7 mouse cellular contexts compared by ENCODE assay signal in the genomic region with DNA sequence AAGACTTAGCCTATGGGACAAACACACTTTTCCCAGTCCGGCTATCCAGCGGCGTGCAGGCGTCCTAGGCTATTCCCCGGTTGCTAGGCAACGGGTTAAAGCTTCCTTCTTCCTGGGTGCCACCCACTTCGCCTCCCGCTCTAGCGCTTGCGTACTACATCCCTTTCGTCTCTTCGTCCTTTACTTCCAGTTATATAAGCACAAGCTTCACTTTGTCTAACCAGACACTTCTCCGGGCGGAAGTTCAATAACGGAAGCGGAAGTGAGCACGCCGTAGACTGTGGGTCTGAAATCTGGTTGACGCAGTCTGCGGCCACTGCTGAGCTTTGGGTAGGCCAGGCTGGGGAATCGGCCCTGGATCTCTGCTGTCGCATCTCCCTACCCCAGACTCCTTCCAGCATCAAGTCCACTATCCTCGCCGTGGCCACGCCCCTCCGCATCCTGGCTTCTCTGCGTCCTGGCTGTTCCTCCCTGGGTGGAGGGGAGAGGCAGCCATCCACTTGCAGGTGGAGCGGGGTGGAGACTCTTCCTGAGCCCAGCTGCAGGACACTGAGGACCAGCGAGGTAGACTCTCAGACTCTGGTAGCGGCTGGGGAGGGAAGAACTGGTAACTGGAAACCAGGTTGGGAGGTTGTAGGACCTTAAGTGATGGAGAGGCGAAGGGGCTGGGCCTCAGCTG. TPM values are rescaled to one million over a fixed set of nuclear protein-coding genes. Genes with fewer than 3 reads are reported as not detected.
DNase-seq lines count a peak whose midpoint lies in the region; ATAC-seq lines count a peak whose summit lies in the region.

Fam120b (plus strand) TSS at position 206 of the 679 bp plus-strand sequence.

- intact Hi-C loops in left cerebral cortex, postnatal 36 days (cut with DNase I): loop anchor here (5.0 kb wide), 1 partner anchor 71 kb away; no protein-coding TSS in a partner anchor

- under 1% methylated on average over 31 of the region's 31 CpGs for WGBS in intestine, embryonic 16.5 days
- under 1% methylated on average over 31 of the region's 31 CpGs for WGBS in midbrain, embryonic 11.5 days

- H3K4me3 ChIP-seq in intestine, embryonic 16.5 days (ENCODE audit: low read length): peak within 1 kb of the TSS; percentile 87
- peak within 1 kb of the TSS; percentile 59 for H3K4me3 ChIP-seq in midbrain, embryonic 11.5 days (ENCODE audit: low read depth, low read length)

- H3K4me2 ChIP-seq in intestine, embryonic 16.5 days (ENCODE audit: low read depth, low read length): peak within 1 kb of the TSS; percentile 85
- peak within 1 kb of the TSS; percentile 64 for H3K4me2 ChIP-seq in midbrain, embryonic 11.5 days

- peak; percentile 88 for DNase-seq in adrenal gland, postnatal 10 days
- DNase-seq in embryo, embryonic 9.5 days (ENCODE audit: extremely low spot score): peak; percentile 85
- DNase-seq in gastrocnemius, postnatal 4 days (ENCODE audit: low spot score in 2 of 2): peak; percentile 50 to 81
- DNase-seq in left cerebral cortex, postnatal 36 days (ENCODE audit: low spot score in 2 of 2): peak; percentile 90 to 92
- DNase-seq in midbrain, embryonic 11.5 days (ENCODE audit: low spot score, missing footprints): peak; percentile 97
- DNase-seq in skeletal muscle tissue, adult 2 months (ENCODE audit: low read depth, low spot score): peak; percentile 98

- H3K36me3 ChIP-seq in intestine, embryonic 16.5 days (ENCODE audit: control insufficient read depth, insufficient read depth, low read length): no peaks in the 10 kb centered on the region
- no peaks in the 10 kb centered on the region for H3K36me3 ChIP-seq in midbrain, embryonic 11.5 days (ENCODE audit: control insufficient read depth, insufficient read depth, low read length)

- peak within 1 kb of the TSS; percentile 95 for H3K27ac ChIP-seq in intestine, embryonic 16.5 days (ENCODE audit: low read length)
- peak within 1 kb of the TSS; percentile 80 for H3K27ac ChIP-seq in midbrain, embryonic 11.5 days (ENCODE audit: low read depth, low read length)

- H3K9ac ChIP-seq in intestine, embryonic 16.5 days (ENCODE audit: low read depth, low read length): peak within 1 kb of the TSS; percentile 94
- peak within 1 kb of the TSS; percentile 73 for H3K9ac ChIP-seq in midbrain, embryonic 11.5 days (ENCODE audit: low read length)

- H3K27me3 ChIP-seq in intestine, embryonic 16.5 days (replicated peaks; ENCODE audit: control insufficient read depth, insufficient read depth, low read length): no peaks in the 10 kb centered on the region
- H3K27me3 ChIP-seq in midbrain, embryonic 11.5 days (ENCODE audit: control insufficient read depth, insufficient read depth, low read length): no peaks in the 10 kb centered on the region

- peak; percentile 97 for ATAC-seq in intestine, embryonic 16.5 days
- ATAC-seq in midbrain, embryonic 11.5 days (ENCODE audit: low FRiP score): peak; percentile 97

- H3K9me3 ChIP-seq in intestine, embryonic 16.5 days (ENCODE audit: control insufficient read depth, low read length): no peaks in the 10 kb centered on the region
- no peaks in the 10 kb centered on the region for H3K9me3 ChIP-seq in midbrain, embryonic 11.5 days (ENCODE audit: control insufficient read depth, low read length)

- H3K4me1 ChIP-seq in intestine, embryonic 16.5 days (ENCODE audit: control insufficient read depth, insufficient read depth, low read length): peaks cover 15% of the 10 kb centered on the region
- H3K4me1 ChIP-seq in midbrain, embryonic 11.5 days (ENCODE audit: control insufficient read depth, insufficient read depth, low read length): peaks cover 18% of the 10 kb centered on the region

RNA-seq across cellular contexts. Expression of gene Fam120b, which starts in this region (rescaled TPM):
- 10 to 100 TPM; 16.1 to 19.0 TPM for total RNA-seq in adrenal gland, postnatal 10 days (2021)
- total RNA-seq in gastrocnemius, postnatal 4 days (2021): 10 to 100 TPM; 13.6 to 16.9 TPM
- polyA plus RNA-seq in intestine, embryonic 16.5 days (2015; fragmentation: Nextera tagmentation; extraction: Ambion mirVana): 26.8 and 27.4 TPM in 2 replicates
- total RNA-seq in left cerebral cortex, postnatal 36 days (2021): 10 to 100 TPM; 36.4 to 47.7 TPM
- polyA plus RNA-seq in midbrain, embryonic 11.5 days (2014; fragmentation: Nextera tagmentation; extraction: Ambion mirVana): 32.2 and 36.3 TPM in 2 replicates

Comparison
In these comparisons a context has a peak if more than half of its experiments do, and no peak if none do; other contexts are left out.
1. Peak in every context shown above with its lines: DNase-seq, ATAC-seq, H3K4me3 ChIP-seq and H3K27ac ChIP-seq.